In genomic region chr13:51299047-51299760, GRCm38 (mm10) we compare ENCODE assay signal across 15 mouse cellular contexts.
DNase-seq lines count a peak whose midpoint lies in the region; ATAC-seq and TF ChIP-seq lines count a peak whose summit lies in the region.
"Had no signal": no experiment of that assay in that cellular context is flagged by ENCODE, and none has a peak within 500 bp of the region (broad histone marks: within the 10 kb centered on the region; RNA-seq: fewer than 3 reads in every experiment).

No protein-coding gene starts in this region.

- no peak for TF ChIP-seq POLR2A in liver, adult 2 months (IDR thresholded peaks at IDR 0.05; ENCODE audit: extremely low read depth, insufficient read depth, low read length)

- H3K4me2 ChIP-seq in liver, embryonic 11.5 days: no peak overlapping the region

- DNase-seq in gastrocnemius, adult 18-20 months (ENCODE audit: low spot score): peak; percentile 52
- DNase-seq in gastrocnemius, postnatal 4 days (ENCODE audit: low spot score in 2 of 2): no peak
- DNase-seq in liver, adult 2 months (ENCODE audit: extremely low read depth, low read depth, low spot score): peak; percentile 33
- no peak for DNase-seq in liver, embryonic 11.5 days (ENCODE audit: low spot score)
- peak; percentile 11 for DNase-seq in adrenal gland, postnatal 25 days
- DNase-seq in kidney, postnatal 36 days: peak; percentile 41 to 72
- DNase-seq in frontal cortex, postnatal 10 days (ENCODE audit: low spot score in 2 of 2): no peak
- no peak for DNase-seq in frontal cortex, postnatal 36 days (ENCODE audit: low spot score in 2 of 2)
- DNase-seq: B cell, adult 2 months; cerebellum, adult 8-10 months; gastrocnemius, adult 2 months had no signal

- H3K36me3 ChIP-seq in liver, adult 2 months (ENCODE audit: control insufficient read depth, insufficient read depth, low read length): no peaks in the 10 kb centered on the region
- H3K36me3 ChIP-seq in liver, embryonic 11.5 days (ENCODE audit: control insufficient read depth, insufficient read depth, low read length): no peaks in the 10 kb centered on the region
- H3K36me3 ChIP-seq: embryonic facial prominence, embryonic 10.5 days; forebrain, embryonic 10.5 days; midbrain, embryonic 10.5 days had no signal

- WGBS in liver, adult 2 months: 63% methylated on average over 4 of the region's 4 CpGs
- WGBS in liver, embryonic 11.5 days: 58% methylated on average over 4 of the region's 4 CpGs

- no peaks in the 10 kb centered on the region for H3K4me1 ChIP-seq in liver, adult 2 months (ENCODE audit: control insufficient read depth, insufficient read depth, low read length)
- H3K4me1 ChIP-seq in liver, embryonic 11.5 days (replicated peaks; ENCODE audit: control insufficient read depth, insufficient read depth, low read length): no peaks in the 10 kb centered on the region

- ATAC-seq in liver, embryonic 11.5 days (replicated peaks; ENCODE audit: low FRiP score): no peak
- ATAC-seq: hindbrain, embryonic 16.5 days had no signal

- no peaks in the 10 kb centered on the region for H3K79me2 ChIP-seq in liver, adult 2 months (ENCODE audit: control insufficient read depth, insufficient read depth, low read length)

- no peaks in the 10 kb centered on the region for H3K27me3 ChIP-seq in liver, adult 2 months (ENCODE audit: control insufficient read depth, insufficient read depth, low read length)
- no peaks in the 10 kb centered on the region for H3K27me3 ChIP-seq in liver, embryonic 11.5 days (replicated peaks; ENCODE audit: control insufficient read depth, insufficient read depth, low read length)

- no peaks in the 10 kb centered on the region for H3K9me3 ChIP-seq in liver, embryonic 11.5 days (ENCODE audit: control insufficient read depth, low read length)
- H3K9me3 ChIP-seq: forebrain, embryonic 10.5 days; midbrain, embryonic 10.5 days had no signal

- 0 out of 2 replicates have a peak overlapping the region, but pooled peaks have one; percentile 36 for H3K27ac ChIP-seq in liver, adult 2 months (replicated peaks; ENCODE audit: insufficient read depth, low read depth, low read length)
- H3K27ac ChIP-seq in liver, embryonic 11.5 days (ENCODE audit: low read depth, low read length): no peak overlapping the region
- H3K27ac ChIP-seq: embryonic facial prominence, embryonic 10.5 days; forebrain, embryonic 10.5 days; gastrocnemius, adult 2 months; midbrain, embryonic 10.5 days had no signal

- H3K9ac ChIP-seq in liver, adult 2 months (ENCODE audit: low read depth, low read length): no peak overlapping the region
- H3K9ac ChIP-seq in liver, embryonic 11.5 days (ENCODE audit: low read depth, low read length): no peak overlapping the region

- no peak for TF ChIP-seq CTCF in liver, adult 2 months (IDR thresholded peaks at IDR 0.05; ENCODE audit: low read depth, low read length)

- no peak overlapping the region for H3K4me3 ChIP-seq in liver, adult 2 months (ENCODE audit: insufficient read depth, low read depth, low read length)
- H3K4me3 ChIP-seq in liver, embryonic 11.5 days (ENCODE audit: low read depth, low read length): no peak overlapping the region
- H3K4me3 ChIP-seq: embryonic facial prominence, embryonic 10.5 days; forebrain, embryonic 10.5 days; gastrocnemius, adult 2 months; midbrain, embryonic 10.5 days had no signal

Comparison
In these comparisons a context has a peak if more than half of its experiments do, and no peak if none do; other contexts are left out.
1. DNase-seq: peak in gastrocnemius, adult 18-20 months (single experiment), liver, adult 2 months (single experiment), adrenal gland, postnatal 25 days (single experiment) and kidney, postnatal 36 days (2 of 2); none in gastrocnemius, postnatal 4 days (0 of 2), liver, embryonic 11.5 days (single experiment), frontal cortex, postnatal 10 days (0 of 2) and frontal cortex, postnatal 36 days (0 of 2).